Mouse (Mus musculus) lung, postnatal 25 days (tissue): ENCODE measurements at regions not wholly inside any gene's neighbourhood (a gene's known extent, or its start where the extent isn't known, plus 50 kb on each side); places are given as distances from the start of the nearest gene placed in this dataset.

ENCODE experiments used
- DNase-seq: peaks from one replicate; pipeline ENCODE4 v3.0.0; 2022; ENCODE audit warnings: low spot score

- no peak for DNase-seq
Measured at GRCm38 (mm10) chrX:98375437-98375836, 226.9 kb downstream of the Ar start.

GRCm38 (mm10) chrX:98380247-98380905 is 231.8 kb downstream of the Ar start:
- peak; percentile 42 for DNase-seq

- DNase-seq, result no peak
Measured at GRCm38 (mm10) chrX:98384017-98384416, 235.4 kb downstream of the Ar start.

- DNase-seq, result no peak
Measured at GRCm38 (mm10) chrX:98392376-98392775, 243.8 kb downstream of the Ar start.

- no peak for DNase-seq
Measured at GRCm38 (mm10) chrX:98409090-98409489, 260.5 kb downstream of the Ar start.

GRCm38 (mm10) chrX:98419437-98419836 is 270.9 kb downstream of the Ar start:
- DNase-seq, result no peak

GRCm38 (mm10) chrX:98452026-98452425 is 303.5 kb downstream of the Ar start:
- DNase-seq, result no peak

- DNase-seq, result no peak
Measured at GRCm38 (mm10) chrX:98476473-98477254, 328.1 kb downstream of the Ar start.
